Mouse (Mus musculus): Measurements from ENCODE around the gene Esrp2.

GRCm38 (mm10) chr8:106173566-106173965 is 36.8 kb upstream of the Esrp2 start:
- no peak for TF ChIP-seq GATA1 (IDR thresholded peaks at IDR 0.05; ENCODE audit: low read length)
- no peak for TF ChIP-seq TAL1 (IDR thresholded peaks at IDR 0.05; ENCODE audit: low read length)
